ENCODE assay signal across 8 mouse cellular contexts in genomic region chr7:82866486-82867270, GRCm38 (mm10). TPM values are rescaled to one million over a fixed set of nuclear protein-coding genes. Genes with fewer than 3 reads are reported as not detected.
DNase-seq lines count a peak whose midpoint lies in the region; ATAC-seq and TF ChIP-seq lines count a peak whose summit lies in the region.

No protein-coding gene starts in this region.

- no peaks in the 10 kb centered on the region for H3K9me3 ChIP-seq in embryonic facial prominence, embryonic 12.5 days
- no peaks in the 10 kb centered on the region for H3K9me3 ChIP-seq in limb, embryonic 13.5 days
- H3K9me3 ChIP-seq in midbrain, embryonic 15.5 days = no peaks in the 10 kb centered on the region

- peaks cover 12% of the 10 kb centered on the region for H3K4me1 ChIP-seq in embryonic facial prominence, embryonic 12.5 days
- 0 out of 2 replicates have a peak, but pooled peaks cover 3% of the 10 kb centered on the region for H3K4me1 ChIP-seq in kidney, adult 2 months (ENCODE audit: control insufficient read depth, insufficient read depth, low read length)
- peaks cover 25% of the 10 kb centered on the region for H3K4me1 ChIP-seq in limb, embryonic 13.5 days
- H3K4me1 ChIP-seq in midbrain, embryonic 15.5 days = peaks cover 22% of the 10 kb centered on the region

- ATAC-seq in embryonic facial prominence, embryonic 12.5 days (ENCODE audit: insufficient number of reproducible peaks, insufficient read depth, low FRiP score, low TSS enrichment) = peak; percentile 83
- peak; percentile 87 for ATAC-seq in limb, embryonic 13.5 days (ENCODE audit: low FRiP score, low read depth)
- peak; percentile 88 for ATAC-seq in midbrain, embryonic 15.5 days (replicated peaks)

- TF ChIP-seq POLR2A in kidney, adult 2 months (IDR thresholded peaks at IDR 0.05; ENCODE audit: low read depth, low read length) = no peak

- peak overlapping the region; percentile 99 for H3K4me3 ChIP-seq in embryonic facial prominence, embryonic 12.5 days
- peak overlapping the region; percentile 81 for H3K4me3 ChIP-seq in kidney, adult 2 months (ENCODE audit: insufficient read depth, low read depth, low read length)
- H3K4me3 ChIP-seq in limb, embryonic 13.5 days = peak overlapping the region; percentile 95
- peak overlapping the region; percentile 92 for H3K4me3 ChIP-seq in midbrain, embryonic 15.5 days

- H3K27ac ChIP-seq in embryonic facial prominence, embryonic 12.5 days = peak overlapping the region; percentile 100
- H3K27ac ChIP-seq in kidney, adult 2 months (ENCODE audit: insufficient read depth, low read depth, low read length) = peak overlapping the region; percentile 94
- peak overlapping the region; percentile 100 for H3K27ac ChIP-seq in limb, embryonic 13.5 days
- H3K27ac ChIP-seq in midbrain, embryonic 15.5 days = peak overlapping the region; percentile 100

- H3K36me3 ChIP-seq in embryonic facial prominence, embryonic 12.5 days = peaks cover 19% of the 10 kb centered on the region
- no peaks in the 10 kb centered on the region for H3K36me3 ChIP-seq in kidney, adult 2 months (ENCODE audit: control insufficient read depth, insufficient read depth, low read length)
- peaks cover 20% of the 10 kb centered on the region for H3K36me3 ChIP-seq in limb, embryonic 13.5 days
- H3K36me3 ChIP-seq in midbrain, embryonic 15.5 days (replicated peaks) = peaks cover 9% of the 10 kb centered on the region; the same call in 1 of the 2 replicates

- peak overlapping the region; percentile 97 for H3K4me2 ChIP-seq in embryonic facial prominence, embryonic 12.5 days (replicated peaks)
- peak overlapping the region; percentile 90 for H3K4me2 ChIP-seq in limb, embryonic 13.5 days (replicated peaks)
- peak overlapping the region; percentile 91 for H3K4me2 ChIP-seq in midbrain, embryonic 15.5 days

- H3K9ac ChIP-seq in embryonic facial prominence, embryonic 12.5 days = peak overlapping the region; percentile 100
- peak overlapping the region; percentile 100 for H3K9ac ChIP-seq in limb, embryonic 13.5 days
- H3K9ac ChIP-seq in midbrain, embryonic 15.5 days = peak overlapping the region; percentile 100

- no peaks in the 10 kb centered on the region for H3K27me3 ChIP-seq in embryonic facial prominence, embryonic 12.5 days
- H3K27me3 ChIP-seq in kidney, adult 2 months (replicated peaks; ENCODE audit: control insufficient read depth, insufficient read depth, low read length) = no peaks in the 10 kb centered on the region
- no peaks in the 10 kb centered on the region for H3K27me3 ChIP-seq in limb, embryonic 13.5 days
- H3K27me3 ChIP-seq in midbrain, embryonic 15.5 days (replicated peaks) = no peaks in the 10 kb centered on the region

- TF ChIP-seq CTCF in kidney, adult 2 months (conservative IDR thresholded peaks at IDR 0.05; ENCODE audit: insufficient read depth, insufficient read length, low read depth, low read length) = no peak

- DNase-seq in 3T3-L1 (ENCODE audit: low read depth, low spot score) = peak; percentile 91
- peak; percentile 95 for DNase-seq in adrenal gland, postnatal 25 days
- peak; percentile 90 to 97 for DNase-seq in heart, adult 18-20 months
- DNase-seq in kidney, adult 2 months = peak; percentile 96
- peak; percentile 88 for DNase-seq in spleen, adult 18-20 months

- WGBS in embryonic facial prominence, embryonic 12.5 days = under 1% methylated on average over 62 of the region's 68 CpGs
- WGBS in kidney, adult 2 months = under 1% methylated on average over 65 of the region's 68 CpGs
- WGBS in limb, embryonic 13.5 days = under 1% methylated on average over 59 of the region's 68 CpGs
- WGBS in midbrain, embryonic 15.5 days = under 1% methylated on average over 61 of the region's 68 CpGs

RNA-seq across cellular contexts. Expression of gene Mex3b, which starts 0.5 kb away (rescaled TPM):
- 2.1 and 3.2 TPM in 2 replicates for total RNA-seq in adrenal gland, postnatal 25 days (2021)
- polyA plus RNA-seq in embryonic facial prominence, embryonic 12.5 days (2016; fragmentation: Nextera tagmentation; extraction: Ambion mirVana) = 49.2 and 50.6 TPM in 2 replicates
- total RNA-seq in heart, adult 18-20 months (2021) = 1 to 10 TPM; 1.2 to 1.3 TPM
- polyA plus RNA-seq in kidney, adult 2 months (2012; rRNA removed) = 3.7 and 4.7 TPM in 2 replicates
- 35.6 and 36.4 TPM in 2 replicates for polyA plus RNA-seq in limb, embryonic 13.5 days (2015; fragmentation: Nextera tagmentation; extraction: Ambion mirVana)
- 33.1 and 33.6 TPM in 2 replicates for polyA plus RNA-seq in midbrain, embryonic 15.5 days (2015; fragmentation: Nextera tagmentation; extraction: Ambion mirVana)

Comparison
In these comparisons a context has a peak if more than half of its experiments do, and no peak if none do; other contexts are left out.
1. Peak in every context shown above with its lines: DNase-seq, ATAC-seq, H3K4me3 ChIP-seq and H3K27ac ChIP-seq.